Mouse (Mus musculus) kidney, embryonic 16.5 days (tissue): ENCODE data around the gene Gm21887. TPM values are rescaled to one million over a fixed set of nuclear protein-coding genes. Genes with fewer than 3 reads are reported as not detected.
"Not testable (repeated sequence)": the region's sequence is repeated elsewhere in the genome, so short reads cannot be mapped to it uniquely, and the experiment has no call there.

Source experiments
- ATAC-seq: fragments of 200-750 bp; cut with Nextera tagmentation; 2 replicates; pipeline ENCODE4 v1.8.0; 2017; ENCODE audit warnings: moderate TSS enrichment; ENCODE audit not compliant: low FRiP score, low TSS enrichment
- H3K27ac ChIP-seq: fragments of 300-500 bp; sonication (generic); 2 replicates; pipeline ENCODE4 v1.5.1; 2014; ENCODE audit warnings: low read length
- H3K27me3 ChIP-seq: fragments of 300-500 bp; sonication (generic); 2 replicates; pipeline ENCODE4 v1.6.1; 2014; ENCODE audit warnings: low read length, control low read depth, mixed read lengths; ENCODE audit not compliant: insufficient read depth
- H3K36me3 ChIP-seq: fragments of 300-500 bp; sonication (generic); 2 replicates; pipeline ENCODE4 v1.6.1; 2014; ENCODE audit warnings: low read length, control low read depth, mixed read lengths; ENCODE audit not compliant: insufficient read depth
- H3K4me1 ChIP-seq: fragments of 300-500 bp; sonication (generic); 2 replicates; pipeline ENCODE4 v1.6.1; 2014; ENCODE audit warnings: low read length, control low read depth, mixed read lengths; ENCODE audit not compliant: insufficient read depth
- H3K4me2 ChIP-seq: fragments of 300-500 bp; sonication (generic); replicated peaks from 2 replicates; pipeline ENCODE4 v1.6.1; 2014; ENCODE audit warnings: low read depth, low read length
- H3K4me3 ChIP-seq: fragments of 300-500 bp; sonication (generic); 2 replicates; pipeline ENCODE4 v1.5.1; 2014; ENCODE audit warnings: mild to moderate bottlenecking, low read length
- H3K9ac ChIP-seq: fragments of 300-500 bp; sonication (generic); replicated peaks from 2 replicates; pipeline ENCODE4 v1.6.1; 2014; ENCODE audit warnings: low read length
- H3K9me3 ChIP-seq: fragments of 300-500 bp; sonication (generic); 2 replicates; pipeline ENCODE4 v1.6.1; 2016; ENCODE audit warnings: low read length, control low read depth
- WGBS: fragments of 180-500 bp; shearing (Covaris S2); extraction: QIAGEN DNeasy Blood & Tissue Kit; methylation state at CpG from one replicate; pipeline ENCODE4 v1.1.7; 2014; 5-methylcytosine and 5-hydroxymethylcytosine counted together
- polyA plus RNA-seq: library from polyadenylated mRNA; unstranded; fragments of >200 nt; fragmentation: Nextera tagmentation; extraction: Ambion mirVana; gene quantifications from 2 replicates; pipeline ENCODE4 v1.2.1, GENCODE M21; 2015

Gm21887 gene
- polyA plus RNA-seq, 1 experiment from 2014 or later = 162 TPM

DNA sequence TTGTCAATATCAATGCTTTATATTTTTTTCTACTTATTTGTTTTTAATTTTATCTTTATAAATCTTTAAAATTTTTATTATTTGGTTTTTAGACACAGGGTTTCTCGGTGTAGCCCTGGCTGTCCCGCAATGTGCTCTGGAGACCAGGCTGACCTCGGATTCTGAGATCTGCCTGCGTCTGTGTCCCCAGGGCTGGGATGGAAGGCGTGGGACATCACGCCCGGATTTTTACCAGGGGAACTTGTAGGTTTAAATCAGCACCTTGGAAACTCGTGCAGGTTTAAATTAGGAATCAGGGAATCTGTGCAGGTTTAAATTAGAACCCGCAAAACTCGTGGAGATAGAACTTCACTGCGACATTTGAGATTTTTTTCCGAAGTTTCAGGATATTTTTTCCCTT is 11.7 kb downstream of the Gm21887 start:
- not testable (repeated sequence) for ATAC-seq, H3K4me3 ChIP-seq, H3K27ac ChIP-seq, H3K4me2 ChIP-seq, H3K9ac ChIP-seq, H3K4me1 ChIP-seq, H3K27me3 ChIP-seq
- Histone ChIP-seq H3K36me3 (peaks cover 39% of the 10 kb centered on the region), H3K9me3 (peaks cover 30% of the 10 kb centered on the region)
- WGBS = 78% methylated on average over 12 of the region's 12 CpGs

DNA sequence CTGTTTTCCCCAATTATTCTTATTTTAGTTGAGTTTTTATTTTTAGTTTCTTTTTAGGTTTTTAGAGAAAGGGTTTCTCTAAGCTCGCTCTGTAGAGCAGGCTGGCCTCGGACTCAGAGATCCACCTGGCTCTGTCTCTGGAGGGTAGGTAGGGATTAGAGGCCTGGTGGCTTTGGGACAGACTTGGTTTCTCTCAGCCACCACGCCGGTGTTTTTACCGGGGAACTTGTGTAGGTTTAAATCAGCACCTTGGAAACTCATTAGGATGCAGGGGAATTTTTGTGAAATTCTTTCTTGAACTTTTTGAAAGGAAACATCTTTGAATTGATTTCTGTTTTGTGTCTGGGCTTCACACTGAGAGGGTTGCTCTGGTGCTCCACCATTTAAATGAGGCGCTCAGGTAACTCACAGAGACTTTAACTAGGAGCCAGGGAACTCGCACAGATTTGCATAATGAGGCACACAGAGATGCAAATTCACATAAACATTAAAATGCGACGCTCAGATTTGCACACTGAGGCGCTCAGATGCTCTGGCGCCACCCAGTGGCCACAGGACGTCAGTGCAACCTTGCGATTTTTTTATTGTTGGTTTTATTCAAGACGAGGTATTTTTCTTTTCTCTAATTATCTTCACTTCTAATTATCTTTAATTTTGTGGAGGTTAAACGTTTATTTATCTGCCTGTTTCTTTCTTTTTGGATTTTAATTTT is 12.4 kb downstream of the Gm21887 start:
- H3K4me1 ChIP-seq, H3K9ac ChIP-seq, H3K4me2 ChIP-seq, H3K4me3 ChIP-seq, H3K27ac ChIP-seq, ATAC-seq, H3K27me3 ChIP-seq: not testable (repeated sequence)
- 53% methylated on average over 15 of the region's 15 CpGs for WGBS
- H3K9me3 ChIP-seq = peaks cover 30% of the 10 kb centered on the region
- H3K36me3 ChIP-seq = peaks cover 38% of the 10 kb centered on the region

Other genes with a start within 250 kb of the Gm21887 start
- not detected in 2 replicates for gene 4933400A11Rik, start 230.0 kb upstream of the Gm21887 start, polyA plus RNA-seq